Mouse (Mus musculus) cerebellum, adult 9-10 months (tissue): ENCODE data around the gene Rbm34.
A peak's percentile ranks its signal among the peaks of the same experiment; 100 is the strongest.
"Not testable (repeated sequence)": the region's sequence is repeated elsewhere in the genome, so short reads cannot be mapped to it uniquely, and the experiment has no call there.

ENCODE experiments used
- DNase-seq: peaks from one replicate; pipeline ENCODE4 v3.0.0; 2022

The Rbm34 gene

DNA sequence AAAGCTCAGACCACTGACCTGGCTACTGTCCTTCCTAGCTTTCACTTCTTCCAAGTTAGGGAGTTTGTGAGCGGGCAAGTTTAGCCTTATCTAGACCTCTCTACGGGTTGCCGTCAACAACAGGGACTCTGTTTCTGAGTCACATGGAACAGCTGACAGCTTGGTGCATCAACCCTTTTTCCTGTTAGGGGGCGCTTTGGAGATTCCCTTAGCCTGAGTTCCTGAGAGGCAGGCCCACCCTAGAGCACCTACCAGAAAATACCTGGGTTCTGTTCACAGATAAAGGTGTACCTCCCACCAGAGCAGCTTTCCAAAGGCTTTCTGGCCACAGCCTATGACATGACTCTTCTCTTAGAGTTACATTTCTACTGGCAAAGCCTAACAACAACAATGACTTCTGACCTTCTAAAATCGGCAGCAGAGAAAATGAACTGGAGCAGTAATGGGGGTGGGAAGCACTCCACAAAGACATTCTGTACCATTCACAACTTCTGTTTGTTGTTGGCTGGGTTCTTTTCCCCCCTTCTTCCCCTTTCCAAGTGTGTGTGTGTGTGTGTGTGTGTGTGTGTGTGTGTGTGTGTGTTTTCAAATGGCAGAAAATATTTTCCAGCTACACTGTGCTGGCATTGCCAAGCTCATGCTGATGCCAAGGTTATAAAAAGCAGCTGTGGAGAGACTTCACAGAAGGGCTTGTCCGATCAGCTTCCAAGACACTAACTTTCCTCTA lies 53.5 kb downstream of the Rbm34 start:
- no peak for DNase-seq

DNA sequence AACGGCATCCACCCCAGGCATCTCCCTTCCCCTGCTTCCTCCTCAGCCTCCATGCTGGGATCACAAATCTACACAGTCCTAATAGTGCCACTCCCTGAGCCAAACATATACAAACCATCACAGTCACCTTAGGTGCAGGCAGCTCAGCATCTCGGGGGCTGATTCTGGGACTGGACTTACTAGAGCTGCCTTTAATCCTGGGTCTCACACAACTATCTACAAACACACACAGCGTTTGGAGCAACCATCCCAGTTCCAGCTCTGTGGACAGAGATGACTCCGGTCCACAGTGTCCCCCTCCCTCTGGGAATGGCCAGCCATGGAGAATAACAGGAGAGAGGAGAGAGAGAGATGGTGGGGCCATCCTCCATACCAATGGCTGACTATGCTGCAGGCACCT lies 54.3 kb downstream of the Rbm34 start:
- DNase-seq: no peak

DNA sequence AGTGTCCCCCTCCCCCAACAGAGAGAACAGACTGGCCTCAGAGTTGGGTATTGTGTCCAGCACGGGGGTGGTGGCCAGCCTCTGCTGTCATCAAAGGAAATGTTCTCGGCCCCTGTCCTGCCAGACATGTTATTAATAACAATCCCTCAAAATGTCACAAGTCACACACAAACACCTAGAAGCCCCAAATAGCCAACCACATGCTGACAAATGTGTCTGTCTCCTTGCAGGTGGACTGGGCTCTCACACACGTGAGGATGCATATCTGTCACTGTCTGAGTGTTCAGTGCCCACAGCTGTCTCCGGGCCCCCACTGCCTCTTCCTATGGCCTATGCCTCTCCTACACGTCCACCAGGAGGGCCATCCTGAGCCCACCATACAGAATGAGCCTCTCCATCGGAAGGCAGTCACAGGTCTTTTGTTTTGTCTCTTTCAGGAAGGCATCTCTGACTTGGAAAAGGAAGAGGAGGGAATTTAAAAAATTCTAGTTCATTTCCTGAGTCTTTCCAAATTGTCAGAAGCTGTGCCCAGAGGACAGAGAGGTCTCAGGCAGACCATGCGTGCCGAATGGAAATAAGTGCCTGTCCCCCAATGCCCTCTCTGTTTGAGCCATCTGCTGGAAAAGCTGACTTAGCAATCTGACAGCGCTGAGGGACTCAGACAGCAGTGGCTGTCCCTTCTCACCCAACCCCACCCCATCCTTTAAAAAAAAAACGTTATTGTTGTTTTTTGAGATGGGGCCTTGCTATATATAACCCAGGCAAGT lies 56.1 kb downstream of the Rbm34 start:
- DNase-seq: no peak

DNA sequence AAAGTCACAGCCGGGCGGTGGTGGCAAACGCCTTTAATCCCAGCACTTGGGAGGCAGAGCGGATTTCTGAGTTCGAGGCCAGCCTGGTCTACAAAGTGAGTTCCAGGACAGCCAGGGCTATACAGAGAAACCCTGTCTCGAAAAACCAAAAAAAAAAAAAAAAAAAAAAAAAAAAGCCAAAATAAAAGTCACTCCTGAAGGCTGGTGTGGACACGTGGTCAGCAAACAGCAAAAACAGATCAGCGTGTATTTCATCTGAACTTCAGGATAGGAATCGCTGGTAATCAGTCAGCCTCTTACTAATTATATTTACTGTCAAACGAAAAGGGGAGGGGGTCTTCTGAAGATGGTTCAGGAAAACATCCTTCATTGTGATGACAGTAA lies 56.8 kb downstream of the Rbm34 start:
- DNase-seq: not testable (repeated sequence)

DNA sequence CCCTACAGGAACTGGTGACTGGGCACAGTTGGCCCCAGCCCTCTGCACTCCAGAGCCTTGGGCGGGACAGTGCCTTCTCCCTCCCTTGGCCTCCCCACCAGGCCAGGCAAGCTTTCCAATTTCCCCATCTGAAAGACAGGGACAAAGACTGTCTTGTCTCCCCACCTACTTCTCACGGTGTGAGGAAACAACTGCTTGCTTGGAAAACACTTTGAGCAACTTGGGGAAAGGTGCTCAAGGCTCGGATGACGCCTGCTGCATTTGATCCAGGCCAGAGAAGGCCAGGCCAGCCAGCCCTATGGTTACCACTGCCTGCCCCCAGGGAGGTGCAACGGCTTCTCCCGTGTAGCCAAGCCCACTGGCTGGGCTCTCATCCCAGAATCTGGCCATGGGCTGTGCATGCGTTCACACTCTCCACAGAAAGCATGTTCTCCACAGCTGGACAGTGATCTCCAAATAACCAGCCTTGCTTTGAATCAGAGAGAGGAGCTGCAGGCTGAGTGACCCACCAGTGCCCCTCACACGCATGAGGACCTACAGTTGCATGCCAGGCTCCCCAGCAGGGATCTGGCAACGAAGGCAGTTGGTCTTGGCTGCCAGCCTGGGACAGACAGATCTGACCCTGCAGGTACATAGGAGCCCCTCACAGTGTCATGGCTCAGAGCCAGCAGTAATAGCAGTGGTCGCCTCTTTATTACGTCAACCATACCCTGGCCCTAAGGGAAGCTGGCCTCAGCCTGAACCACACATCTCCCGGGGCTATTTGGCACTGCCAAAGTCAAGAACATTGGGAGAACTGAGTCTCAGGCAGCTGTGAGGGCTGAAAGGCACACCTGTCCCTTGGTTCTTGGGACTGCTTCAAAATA lies 57.4 kb downstream of the Rbm34 start:
- peak; percentile 68 for DNase-seq

DNA sequence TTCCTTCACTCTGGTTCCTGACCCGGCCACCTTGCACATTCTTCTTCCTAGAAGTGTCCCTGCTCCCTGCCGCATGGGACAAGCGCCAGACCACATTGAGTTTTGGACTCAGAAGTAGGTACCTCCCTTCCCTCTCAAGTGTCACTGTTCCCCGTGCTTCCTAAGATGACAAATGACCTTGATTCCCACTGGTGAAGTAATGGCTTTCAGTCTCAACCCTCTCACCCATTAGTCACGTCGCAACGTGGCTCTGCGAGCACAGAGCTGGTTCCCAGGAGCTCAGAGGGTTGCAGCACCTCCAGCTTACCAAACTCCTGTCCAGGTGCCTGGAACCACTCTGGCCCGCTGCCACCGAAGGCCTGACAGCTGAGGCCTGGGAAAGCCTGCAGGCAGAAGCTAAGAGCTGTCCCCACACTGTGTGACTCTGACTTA lies 61.5 kb downstream of the Rbm34 start:
- no peak for DNase-seq

DNA sequence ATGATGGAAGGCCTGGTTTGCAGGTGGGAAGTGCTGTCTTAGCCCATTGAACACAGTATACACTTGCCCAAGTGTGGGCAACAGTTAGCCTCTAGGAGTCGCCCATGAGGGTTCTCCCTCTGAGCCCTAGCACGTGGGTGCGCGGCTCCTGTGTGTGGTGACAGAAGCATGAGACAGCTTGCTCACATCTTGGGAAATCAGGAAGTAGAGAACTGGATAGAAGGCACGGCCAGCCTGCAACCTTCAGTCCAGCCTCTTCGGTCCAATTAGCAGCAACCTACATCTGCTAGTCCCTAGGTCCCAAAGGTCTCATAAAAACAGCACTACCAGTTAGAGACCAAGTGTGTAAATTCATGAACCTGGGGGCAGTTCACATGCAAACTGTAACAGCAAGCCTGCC lies 62.1 kb downstream of the Rbm34 start:
- no peak for DNase-seq

DNA sequence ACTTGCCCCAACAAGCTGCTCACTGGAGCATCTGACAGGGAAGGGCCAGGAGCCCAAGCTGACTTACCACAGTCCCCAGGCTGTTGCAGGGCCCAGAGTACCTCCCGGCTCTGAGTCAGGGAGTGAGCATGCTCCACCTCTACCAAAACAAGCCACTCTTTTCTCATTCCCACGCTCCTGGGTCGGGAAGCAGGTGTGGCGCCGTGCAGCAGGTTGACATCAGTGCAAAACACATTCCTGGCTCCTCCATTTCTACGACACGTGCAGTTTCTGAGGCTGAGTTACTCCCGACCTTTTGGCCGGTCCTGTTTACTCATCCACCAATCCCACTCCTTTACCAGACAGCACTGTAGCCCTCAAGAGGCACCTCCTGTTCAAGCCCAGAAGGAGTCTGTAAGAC lies 62.9 kb downstream of the Rbm34 start:
- no peak for DNase-seq

DNA sequence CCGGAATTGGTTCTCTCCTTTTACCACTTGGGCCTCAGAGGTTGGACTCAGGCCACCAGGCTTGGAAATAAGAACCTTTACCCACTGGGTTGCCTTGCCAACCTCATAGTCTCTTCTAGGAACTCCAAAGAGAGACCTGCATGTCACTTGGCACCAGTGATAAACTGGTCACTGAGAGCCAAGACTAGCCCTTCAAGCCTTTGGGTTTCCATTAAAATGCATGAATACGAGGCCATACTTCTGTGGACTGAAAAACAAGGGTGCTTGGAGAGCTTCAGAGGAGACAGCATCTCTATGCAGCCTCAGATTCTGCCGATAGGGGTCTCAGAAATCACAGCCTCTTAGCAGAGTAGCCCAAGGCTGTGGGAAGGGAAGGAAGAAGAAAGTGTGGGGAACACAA lies 63.5 kb downstream of the Rbm34 start:
- DNase-seq: no peak

DNA sequence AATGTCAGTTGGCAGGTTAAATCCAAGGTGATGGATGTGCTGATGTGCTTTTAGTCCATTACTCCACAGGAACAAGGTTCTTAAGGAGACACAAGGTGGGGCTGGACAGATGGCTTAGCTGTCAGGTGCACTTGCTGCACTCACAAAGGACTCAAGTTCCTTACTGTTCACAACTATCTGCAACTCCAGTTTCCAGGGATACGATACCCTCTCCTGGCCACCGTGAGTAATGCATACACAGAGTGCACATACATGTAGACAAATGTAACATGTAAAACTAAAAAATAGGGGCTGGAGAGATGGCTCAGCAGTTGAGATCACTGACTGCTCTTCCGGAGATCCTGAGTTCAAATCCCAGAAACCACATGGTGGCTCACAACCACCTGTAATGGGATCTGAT lies 65.5 kb downstream of the Rbm34 start:
- no peak for DNase-seq

DNA sequence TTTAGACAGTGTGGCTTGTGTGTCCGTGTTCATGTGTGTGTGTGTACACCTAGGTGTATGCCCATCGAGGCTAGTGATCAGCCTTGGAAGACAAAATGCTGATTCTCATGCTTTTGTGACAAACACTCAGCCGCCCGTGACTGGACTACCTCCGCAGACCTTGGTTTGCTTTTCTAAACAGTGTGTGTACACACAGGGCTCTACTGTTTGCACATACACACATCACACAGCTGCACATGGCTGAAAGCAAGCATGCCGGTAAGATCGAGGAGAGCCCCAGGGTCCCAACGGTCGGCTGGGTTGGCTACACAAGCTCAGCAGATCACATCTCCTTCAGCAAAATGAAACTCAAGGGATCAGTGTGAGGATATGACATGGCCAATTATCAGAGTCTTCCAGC lies 66.9 kb downstream of the Rbm34 start:
- no peak for DNase-seq

DNA sequence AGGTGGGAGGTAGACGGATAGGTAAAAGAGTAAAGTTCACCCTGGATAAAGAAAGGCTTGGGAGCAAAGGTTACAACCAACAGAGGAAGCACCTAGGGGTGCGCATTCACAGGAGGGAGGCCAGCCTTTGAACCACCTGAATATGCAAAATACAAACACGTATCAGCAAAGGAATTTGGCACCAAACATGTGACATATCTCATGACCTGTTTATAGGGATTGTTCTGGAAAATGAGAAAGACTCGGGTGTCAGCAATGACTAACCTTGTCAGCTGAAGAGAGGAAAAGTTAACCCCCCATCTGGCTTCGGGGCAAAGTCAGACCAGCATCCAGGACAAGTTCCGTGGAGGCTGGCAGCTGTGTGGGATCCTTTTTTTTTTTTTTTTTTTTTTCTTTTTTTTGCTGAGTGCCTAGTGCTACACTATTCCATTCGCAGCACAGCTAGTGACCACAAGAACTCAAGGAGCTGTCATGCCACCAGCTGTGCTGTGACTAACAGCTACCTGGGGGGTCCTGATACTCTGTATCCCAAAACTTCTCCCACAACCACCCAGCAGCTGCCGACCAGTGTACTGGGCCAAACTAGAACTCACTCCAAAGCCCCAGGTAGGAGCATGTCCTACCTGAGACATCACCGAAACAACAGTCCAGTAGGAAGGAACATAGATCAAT lies 67.5 kb downstream of the Rbm34 start:
- DNase-seq: no peak

DNA sequence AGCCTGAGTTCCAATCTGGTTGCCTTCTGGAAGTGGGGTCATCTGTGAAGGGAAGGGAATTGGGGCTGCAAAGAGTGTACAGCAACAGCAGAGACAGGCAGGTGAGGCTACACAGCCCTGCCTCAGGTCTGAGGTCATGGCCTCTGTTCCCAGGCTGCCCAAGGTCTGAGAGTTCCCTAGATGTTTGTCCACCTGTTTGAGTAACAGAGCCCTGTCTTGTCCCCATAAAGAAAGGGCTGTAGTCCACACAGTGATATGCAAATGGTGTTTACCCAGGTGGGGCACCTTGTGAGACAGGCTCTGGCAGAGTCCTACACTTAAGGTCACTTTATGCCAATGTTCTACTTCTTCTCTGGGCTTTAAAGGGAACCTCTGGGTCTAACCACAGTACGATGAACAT lies 69.3 kb downstream of the Rbm34 start:
- DNase-seq: no peak

DNA sequence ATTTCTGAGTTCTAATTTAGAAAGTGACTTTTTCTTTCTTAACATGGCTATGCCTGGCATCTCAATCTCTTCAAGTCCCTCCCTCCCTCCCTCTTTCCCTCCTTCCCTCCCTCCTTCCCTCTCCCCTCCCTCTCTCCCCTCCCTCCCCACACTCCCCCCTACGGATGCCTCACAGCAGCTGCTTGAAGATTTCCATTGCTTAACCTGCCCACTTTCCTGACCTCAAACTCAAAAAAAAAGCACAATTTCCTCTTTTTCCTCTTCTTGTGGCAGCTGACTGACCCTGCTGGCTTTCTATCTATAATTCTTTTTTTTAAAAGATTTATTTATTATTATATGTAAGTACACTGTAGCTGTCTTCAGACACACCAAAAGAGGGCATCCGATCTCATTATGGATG lies 69.8 kb downstream of the Rbm34 start:
- no peak for DNase-seq
